Mouse (Mus musculus): ENCODE measurements around the gene Bicral. TPM values are rescaled to one million over a fixed set of nuclear protein-coding genes. Genes with fewer than 3 reads are reported as not detected.
"Not testable (repeated sequence)": the region's sequence is repeated elsewhere in the genome, so short reads cannot be mapped to it uniquely, and the experiment has no call there.

Gene Bicral
- total RNA-seq, 2 experiments from 2014 or later = 14.9 to 15.3 TPM

DNA sequence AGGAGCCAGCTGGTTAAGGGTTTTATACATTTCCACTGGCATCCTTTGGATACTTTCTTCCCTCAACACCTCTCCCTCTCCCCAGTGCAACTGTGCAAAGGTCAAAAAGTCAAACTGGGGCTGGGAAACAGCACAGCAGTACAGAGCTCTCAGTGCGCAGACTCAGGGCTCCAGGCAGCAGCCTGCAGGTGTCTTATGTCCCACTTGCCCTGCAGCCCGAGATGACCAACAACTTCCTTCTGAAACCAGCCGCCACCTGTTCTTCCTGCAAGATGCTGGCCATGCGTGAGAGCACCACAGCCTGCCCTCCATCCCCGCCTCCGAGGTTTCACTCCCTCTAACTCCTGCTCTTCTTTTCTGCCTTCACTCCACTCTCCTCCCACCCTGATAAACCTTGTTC, 5.6 kb downstream of the Bicral start:
- no peak for DNase-seq

DNA sequence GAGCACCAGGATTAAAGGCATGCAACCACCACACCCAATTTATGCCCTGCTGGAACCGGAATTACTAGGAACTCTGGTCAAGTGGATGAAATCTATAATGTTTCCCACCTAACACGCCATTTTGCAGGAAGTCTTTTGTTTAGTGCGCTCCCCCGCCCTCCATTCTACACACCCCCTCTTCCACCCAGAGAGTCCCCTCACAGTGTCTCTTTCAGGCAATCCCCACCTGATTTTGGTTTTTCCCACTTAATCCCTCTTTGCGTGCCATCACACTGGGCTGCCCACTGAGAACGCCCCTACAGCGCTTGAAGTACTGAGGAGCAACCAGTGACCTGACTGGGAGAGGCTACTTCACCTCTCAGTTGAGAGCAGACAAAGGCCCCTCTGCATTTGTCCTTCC, 11.1 kb downstream of the Bicral start:
- no peak for DNase-seq

More for the DNA sequence above, 5.6 kb downstream of the Bicral start:
- intact Hi-C loops (cut with DNase I) = loop anchor here (5.0 to 10.0 kb wide), 2 partner anchors 40 to 208 kb away; partner anchors contain the start of genes Klc4 and Mrpl2

DNA sequence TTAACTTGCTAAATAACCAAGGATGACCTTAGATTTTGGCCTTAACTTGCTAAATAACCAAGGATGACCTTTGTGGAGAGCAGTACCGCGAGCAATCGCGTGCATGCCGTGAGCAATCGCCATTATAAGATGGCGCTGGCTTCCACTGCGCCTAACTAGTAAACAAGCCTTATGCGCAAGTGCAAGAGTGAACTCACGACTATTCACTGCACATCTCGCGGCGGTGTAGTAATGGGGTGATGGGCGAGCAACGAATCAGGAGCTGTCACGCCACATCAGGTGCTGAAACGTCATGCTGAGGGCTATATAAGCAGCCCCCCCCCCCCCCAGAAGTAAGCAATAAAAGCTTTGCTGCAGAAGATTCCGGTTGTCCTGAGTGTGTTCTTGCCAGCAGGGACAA, 11.7 kb downstream of the Bicral start:
- intact Hi-C loops (cut with DNase I); DNase-seq: not testable (repeated sequence)

More for the DNA sequence above, 11.1 kb downstream of the Bicral start:
- intact Hi-C loops (cut with DNase I) = no loop called here

DNA sequence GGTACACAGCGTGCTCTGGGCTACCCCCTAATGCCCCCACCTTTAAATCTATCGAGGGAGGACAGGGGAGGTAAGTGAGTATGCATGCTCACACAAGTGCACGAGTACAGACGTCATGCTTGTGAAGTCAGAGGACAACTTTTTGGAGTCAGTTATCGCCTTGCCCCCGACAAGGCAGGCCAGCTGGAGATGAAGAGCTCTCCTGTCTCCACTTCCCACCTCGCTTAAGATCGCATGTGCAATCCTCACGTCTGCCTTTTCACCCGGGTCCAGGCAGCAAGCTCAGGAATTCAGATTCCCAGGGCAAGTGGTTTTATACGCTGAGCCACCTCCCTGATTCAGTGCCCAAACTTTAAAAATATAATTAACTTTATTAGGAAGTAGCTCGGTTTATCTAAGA, 13.0 kb downstream of the Bicral start:
- intact Hi-C loops (cut with DNase I) = no loop called here
- DNase-seq = no peak

DNA sequence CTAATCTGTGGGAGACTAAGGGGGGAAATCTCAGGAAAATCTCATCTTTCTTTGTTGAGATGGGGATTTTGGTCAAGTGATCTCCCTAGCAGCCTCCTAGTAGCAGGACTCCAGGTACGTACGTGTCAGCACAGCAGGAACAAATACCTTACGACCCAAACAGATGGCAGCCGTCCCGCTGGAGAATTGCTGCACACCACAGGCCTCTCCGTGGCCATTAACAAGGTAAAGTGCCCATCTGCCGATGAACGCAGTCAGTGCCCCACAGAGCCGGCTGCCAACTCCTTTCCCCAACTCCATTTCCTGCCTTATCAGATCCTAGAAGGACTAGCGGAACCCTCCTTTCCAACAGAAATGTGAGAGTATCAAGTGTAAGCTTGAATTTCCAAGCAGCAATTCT, 13.5 kb downstream of the Bicral start:
- DNase-seq = no peak
- intact Hi-C loops (cut with DNase I) = no loop called here

DNA sequence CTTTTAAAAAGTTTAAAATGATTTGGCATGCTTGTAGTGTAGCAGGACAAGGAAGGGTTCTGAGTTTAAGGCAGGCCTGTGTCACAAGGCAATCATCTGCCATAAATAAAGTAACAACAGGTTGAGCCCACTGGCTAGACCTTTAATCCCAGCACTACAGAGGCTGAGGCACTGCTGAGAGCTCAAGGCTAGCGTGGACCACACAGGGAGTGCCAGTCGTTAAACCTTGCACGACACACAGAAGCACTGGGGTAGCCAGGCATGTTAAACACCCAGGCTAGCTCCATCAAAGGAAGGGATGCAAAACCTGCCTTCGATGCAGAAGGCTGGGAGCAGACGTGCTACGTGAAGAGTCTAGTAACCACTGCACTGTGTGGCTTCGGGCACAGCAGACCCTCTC, 14.6 kb downstream of the Bicral start:
- intact Hi-C loops (cut with DNase I) = no loop called here
- DNase-seq = no peak

DNA sequence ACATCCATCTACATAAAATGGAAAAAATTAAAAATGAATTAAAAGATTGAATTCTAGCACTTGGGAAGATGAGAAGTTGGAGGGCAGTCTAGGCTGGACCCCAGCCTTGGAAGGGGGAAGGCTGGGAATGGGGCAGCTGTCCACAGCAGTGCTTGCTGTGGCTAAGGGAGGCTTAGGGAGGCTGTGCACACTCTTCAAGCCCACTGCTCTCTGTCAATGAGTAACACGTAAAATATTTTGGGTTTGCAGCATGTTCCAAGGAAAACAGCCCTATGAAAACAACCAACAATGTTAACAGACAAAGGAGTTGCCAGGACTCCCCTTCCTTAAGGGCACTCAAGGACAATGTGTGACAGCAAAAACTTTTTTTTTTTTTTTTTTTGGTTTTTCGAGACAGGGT, 15.3 kb downstream of the Bicral start:
- DNase-seq = no peak

DNA sequence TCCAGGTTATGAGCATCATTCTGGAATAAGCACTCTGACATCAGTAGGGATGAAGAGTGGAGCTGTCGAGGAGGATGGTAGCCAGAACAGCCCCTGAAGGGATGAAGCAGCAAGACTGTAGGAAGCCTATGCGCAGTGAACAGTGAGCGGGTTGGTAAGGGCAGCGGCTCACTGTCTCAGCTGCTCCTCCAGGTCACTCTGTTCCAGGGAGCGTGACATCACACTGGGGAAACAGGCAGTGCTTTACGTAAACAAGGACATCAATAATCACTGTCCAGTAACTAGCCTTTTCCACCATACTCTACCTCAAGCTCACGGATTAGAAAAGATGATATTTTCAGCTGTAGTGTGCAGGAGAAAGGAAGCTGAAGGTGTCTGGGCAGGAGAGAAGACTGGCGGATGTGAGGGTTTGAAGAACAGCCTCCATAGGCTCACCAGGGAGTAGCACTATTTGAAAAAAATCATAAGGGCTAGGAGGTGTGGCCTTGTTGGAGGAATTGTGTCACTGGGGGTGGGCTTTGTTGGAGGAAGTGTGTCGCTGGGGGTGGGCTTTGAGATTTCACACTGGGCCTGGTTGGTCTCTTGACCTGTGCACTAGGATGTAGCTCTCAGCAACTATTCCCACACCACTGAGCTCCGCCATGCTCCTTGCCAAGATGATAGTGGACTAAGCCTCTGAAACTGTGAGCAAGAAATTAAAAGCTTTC, 17.8 kb downstream of the Bicral start:
- DNase-seq = no peak
- intact Hi-C loops (cut with DNase I) = no loop called here

More for the DNA sequence above, 15.3 kb downstream of the Bicral start:
- intact Hi-C loops (cut with DNase I) = no loop called here

DNA sequence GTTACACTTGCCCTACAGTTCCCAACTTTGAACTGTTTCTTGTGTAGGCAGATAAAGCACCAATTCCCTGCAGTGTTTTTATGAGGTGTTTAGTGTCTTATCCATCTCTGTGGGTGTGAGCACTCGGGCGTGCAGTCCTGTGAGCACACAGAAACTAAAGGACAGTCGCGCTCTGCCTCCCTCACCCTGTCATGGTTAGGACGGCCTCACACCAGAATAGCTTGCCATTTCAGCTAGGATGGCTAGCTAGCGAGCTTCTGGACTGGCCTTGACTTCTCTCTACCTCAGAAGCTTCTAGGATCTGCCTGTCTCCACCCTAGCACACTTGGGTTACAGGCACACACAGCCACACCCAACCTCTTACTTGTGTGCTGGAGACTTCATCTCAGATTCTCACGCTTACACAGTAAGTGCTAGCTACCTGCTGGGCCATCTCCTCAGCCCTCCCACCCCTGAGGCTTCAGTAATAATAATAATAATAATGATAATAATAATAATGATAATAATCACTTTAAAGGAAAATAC, 19.8 kb downstream of the Bicral start:
- no peak for DNase-seq
- intact Hi-C loops (cut with DNase I) = no loop called here

DNA sequence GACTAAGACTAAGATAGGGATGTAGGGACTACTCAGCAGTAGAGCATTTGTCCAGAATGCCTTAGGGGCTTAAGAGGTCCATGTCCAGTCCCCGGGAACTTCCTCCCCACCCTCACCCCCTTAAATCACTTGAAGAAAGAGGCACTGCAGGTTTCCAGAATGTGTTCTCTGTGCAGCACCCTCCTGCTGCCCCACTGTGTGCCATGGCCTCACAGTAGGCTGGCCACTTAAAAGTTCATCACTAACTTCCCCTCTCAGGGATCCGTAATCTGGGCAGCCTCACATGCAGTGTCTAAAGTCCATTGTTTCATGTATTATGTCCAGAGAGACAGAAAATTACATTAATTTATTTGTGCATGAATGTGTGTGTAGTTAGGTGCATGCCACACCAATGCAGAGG, 20.4 kb downstream of the Bicral start:
- DNase-seq = no peak
- intact Hi-C loops (cut with DNase I) = no loop called here

DNA sequence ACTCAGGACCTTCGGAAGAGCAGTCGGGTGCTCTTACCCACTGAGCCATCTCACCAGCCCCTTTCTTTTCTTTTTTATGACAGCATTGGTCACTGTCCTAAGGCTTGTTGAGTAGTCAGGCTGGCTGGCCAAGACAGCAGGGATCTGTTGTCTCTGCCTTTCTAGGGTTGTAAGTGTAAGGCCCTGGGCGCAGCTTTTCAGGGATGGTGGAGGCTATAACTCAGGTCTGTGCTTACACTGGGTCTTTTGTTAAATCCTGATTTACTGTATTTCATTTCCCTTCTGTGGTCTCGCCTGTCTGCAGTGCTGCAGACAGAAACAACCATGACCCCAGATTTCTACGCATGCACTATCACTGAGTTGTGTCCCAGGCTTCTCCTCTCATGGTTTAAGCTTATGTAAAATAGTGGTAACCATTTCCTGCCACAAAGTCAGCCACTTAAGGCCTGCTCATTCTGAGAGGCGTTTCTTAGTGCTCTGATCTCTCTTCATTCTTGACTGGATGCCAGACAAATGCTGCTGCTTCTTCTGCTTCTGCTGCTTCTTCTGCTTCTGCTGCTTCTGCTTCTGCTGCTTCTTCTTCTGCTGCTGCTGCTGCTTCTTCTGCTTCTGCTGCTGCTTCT, 23.1 kb downstream of the Bicral start:
- DNase-seq = no peak
- intact Hi-C loops (cut with DNase I) = no loop called here

DNA sequence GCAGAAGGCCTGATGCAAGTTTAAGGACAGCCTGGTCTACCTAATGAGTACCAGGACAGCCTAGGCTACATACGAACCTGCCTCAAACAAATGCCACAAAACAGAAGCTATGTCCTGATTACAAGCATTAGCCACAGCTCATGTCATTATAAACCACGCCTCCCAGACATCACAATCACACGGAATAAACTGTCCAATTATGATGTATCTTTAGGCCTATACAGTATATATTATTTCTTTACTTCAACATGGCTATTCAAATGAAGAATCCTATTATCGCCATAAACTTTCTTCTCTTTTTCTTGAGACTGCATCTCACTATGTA, 25.3 kb downstream of the Bicral start:
- intact Hi-C loops (cut with DNase I) = loop anchor here (2.0 kb wide), 1 partner anchor 22 kb away; no protein-coding TSS in a partner anchor
- DNase-seq = no peak

DNA sequence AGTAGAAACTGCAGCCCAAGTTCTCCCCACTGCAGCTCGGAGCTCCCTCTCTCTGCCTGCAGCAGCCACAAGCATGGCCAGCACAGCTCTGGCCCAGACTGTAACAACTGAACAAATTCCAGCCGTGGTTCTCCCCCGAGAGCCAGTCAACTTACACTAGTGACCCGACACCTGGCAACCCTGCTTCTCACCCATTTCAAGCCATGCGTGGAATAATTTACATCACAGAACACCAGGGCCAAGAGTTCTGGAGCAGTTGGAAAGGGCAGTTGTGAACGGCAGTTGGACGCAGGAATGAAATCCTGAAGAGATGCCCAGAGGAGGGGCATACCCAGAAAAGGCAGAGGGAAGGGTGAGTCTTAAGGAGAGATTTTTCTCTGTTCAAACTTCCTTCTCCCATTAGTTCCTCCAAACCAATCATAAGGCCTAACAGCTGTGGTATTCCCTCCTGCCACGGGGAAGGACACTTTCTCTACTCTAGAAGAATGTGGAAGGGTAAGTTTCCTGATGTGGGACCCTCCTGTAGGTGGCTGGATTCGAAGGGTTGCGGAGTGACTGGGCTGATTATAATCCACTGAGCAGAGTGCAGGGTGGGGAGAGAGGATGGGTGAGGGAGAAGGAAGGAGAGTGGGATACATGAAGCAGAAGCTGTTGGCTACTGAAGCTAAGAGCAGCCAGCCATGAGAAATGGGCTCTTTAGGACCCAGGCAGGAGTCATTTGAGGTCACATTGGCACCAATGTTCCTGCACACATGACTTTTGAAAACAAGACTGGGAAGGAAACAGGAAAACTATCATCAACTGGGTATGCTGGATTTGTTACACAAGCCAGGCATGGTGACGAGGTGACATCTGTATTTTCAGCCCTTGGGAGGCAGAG, 25.9 kb downstream of the Bicral start:
- intact Hi-C loops (cut with DNase I) = loop anchor here (2.0 kb wide), 1 partner anchor 22 kb away; no protein-coding TSS in a partner anchor
- DNase-seq = peak; percentile 64 to 72

DNA sequence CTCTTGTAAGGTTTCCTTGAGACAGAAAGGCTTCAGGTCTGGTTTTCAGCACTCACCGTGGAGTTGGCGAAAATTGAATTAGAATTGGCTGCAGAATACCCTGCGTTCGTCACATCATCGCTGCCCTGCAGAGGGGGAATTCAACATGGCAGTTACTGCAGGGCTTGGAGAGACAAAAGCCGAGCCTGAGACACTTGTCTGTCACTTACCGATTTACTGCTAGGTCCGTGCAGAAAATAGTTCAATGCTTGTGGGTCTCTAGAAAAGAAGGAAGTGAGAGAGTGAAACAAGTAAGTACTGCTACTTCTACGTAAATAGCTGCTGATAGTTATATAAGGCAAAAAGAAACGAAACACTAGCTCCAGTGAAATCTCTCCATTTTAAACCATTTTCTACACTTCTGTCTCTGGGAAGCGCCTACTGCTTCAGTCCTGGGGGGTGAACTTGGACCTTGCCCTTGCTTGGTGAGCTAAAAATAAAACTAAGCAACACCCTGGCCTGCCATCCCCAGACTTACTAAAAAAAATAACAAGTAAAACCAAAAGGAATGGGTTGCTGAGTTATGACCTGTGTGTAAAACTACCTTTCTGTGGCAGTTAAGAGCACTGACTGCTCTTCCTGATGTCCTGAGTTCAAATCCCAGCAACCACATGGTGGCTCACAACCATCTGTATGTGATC, 28.3 kb downstream of the Bicral start:
- DNase-seq = no peak
- intact Hi-C loops (cut with DNase I) = no loop called here

DNA sequence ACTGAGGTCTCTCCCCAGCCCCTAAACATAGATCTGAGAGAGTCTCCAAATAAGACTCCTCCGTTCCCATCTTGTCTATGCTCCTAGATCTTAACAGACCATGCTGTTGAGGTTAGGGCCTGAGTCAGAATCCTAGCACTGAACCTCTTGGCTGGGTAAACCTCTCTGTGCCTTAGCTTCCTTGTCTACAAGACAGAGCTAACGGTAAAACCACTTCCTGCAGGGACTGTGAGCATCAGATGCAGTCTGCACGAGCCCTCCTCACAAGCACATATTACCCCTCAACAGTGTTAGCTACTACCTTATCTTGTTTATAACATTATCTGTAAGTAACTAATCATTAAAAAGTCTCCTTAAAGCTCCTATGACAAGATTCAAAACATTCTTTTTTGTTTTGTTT, 29.3 kb downstream of the Bicral start:
- no peak for DNase-seq
- intact Hi-C loops (cut with DNase I) = no loop called here

DNA sequence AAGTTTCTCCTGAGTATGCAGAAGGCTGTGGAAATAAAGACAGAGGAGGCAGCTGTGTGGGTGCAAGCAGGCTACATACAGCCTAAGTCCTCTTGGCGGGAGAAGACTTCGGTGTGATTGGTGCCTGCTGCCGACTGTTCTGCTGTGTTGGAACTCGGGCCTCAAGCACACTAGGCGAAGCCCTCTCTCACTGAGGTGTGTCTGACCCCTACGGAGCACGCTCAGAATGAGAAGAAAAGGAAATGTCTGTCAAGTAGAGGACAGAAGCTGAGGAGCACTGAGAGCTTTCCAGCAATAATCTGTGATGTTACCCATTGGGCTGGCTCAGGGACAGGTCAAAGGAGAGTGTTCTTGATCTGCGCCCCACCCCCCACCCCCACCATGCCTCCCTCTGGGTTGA, 35.2 kb downstream of the Bicral start:
- no peak for DNase-seq
- intact Hi-C loops (cut with DNase I) = no loop called here

DNA sequence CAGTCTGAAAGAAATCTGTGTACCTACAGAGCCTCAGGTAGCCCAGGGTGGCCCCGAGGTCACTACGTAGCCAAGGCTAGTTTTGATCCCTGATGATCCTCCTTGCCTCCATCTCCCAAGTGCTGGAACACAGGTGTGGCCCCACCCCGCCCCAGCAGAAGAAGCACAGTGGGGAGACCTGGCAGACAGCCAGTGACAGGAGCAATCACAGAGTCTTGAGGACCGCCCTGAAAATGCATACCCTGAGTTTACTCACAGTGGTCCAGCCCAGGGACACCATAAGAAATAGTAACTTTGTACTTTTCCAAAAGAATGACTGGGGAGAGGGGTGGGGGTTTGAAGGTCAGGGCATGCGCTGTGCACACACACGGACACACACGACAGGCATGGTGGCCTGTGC, 37.7 kb downstream of the Bicral start:
- DNase-seq = no peak
- intact Hi-C loops (cut with DNase I) = no loop called here

DNA sequence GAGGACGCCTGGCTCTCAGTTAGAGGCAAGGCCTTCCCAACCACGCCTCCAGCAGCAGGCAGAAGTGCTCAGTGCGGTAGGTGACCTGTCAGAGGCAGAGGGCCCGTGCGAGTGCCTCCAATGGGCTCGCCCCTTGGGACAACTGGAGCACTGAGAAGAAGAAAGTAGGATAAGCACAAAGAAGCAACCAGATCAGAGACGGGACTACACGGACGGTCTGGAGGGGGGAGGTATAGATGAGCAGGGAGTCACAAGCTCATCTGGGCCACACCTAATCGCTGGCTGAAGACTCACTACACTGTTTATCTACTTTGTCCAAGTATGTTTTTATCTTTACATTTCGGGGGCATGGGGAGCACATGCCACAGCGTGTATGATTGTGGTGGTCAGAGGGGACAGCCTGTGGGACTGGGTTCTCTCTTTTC, 40.5 kb downstream of the Bicral start:
- no peak for DNase-seq

DNA sequence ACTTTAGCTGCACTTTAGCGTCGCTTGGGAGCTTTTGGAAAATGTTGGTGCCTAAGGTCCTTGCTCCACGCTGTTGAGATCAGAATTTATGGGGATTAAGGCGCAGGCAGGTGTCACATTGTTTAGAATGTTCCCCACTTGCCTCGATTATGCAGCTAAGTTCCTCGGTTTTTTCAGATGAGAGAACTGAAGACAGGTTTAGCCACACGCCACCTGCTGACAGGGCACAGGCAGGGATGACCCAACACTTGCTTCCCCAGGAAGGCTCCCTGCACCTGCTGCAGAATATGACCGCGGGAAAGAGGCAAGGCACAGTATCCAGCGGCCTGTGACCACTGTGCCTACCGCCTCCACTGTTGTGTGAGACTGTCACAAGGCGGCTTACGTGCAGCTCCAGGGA, 42.0 kb downstream of the Bicral start:
- intact Hi-C loops (cut with DNase I) = no loop called here
- DNase-seq = no peak

More for the DNA sequence above, 40.5 kb downstream of the Bicral start:
- intact Hi-C loops (cut with DNase I) = no loop called here

DNA sequence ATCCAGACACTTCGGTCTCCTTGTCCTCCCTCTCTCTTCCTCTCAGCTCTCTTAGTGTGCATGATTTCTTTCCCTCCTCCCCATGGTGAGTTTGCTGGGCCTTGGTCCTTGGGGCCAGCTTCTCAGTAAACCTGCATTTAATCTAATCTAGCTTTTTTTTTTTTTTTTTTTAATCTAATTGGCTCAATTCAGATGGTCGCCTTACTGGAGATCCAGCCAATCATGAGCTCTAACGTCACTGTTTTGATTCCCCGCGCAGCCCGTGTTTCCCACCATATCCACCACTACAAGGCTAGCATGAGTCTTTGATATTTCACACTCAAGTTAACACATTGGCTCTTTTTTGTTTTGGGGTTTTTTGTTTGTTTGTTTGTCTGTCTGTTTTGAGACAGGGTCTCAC, 43.8 kb downstream of the Bicral start:
- no peak for DNase-seq
- intact Hi-C loops (cut with DNase I) = loop anchor here (5.0 kb wide), 1 partner anchor 38 kb away; no protein-coding TSS in a partner anchor

Data from heart, postnatal 36 days (tissue).